In genomic region chr3:68513340-68514119, GRCm38 (mm10) we compare ENCODE assay signal across 9 mouse cellular contexts.
DNase-seq lines count a peak whose midpoint lies in the region; ATAC-seq lines count a peak whose summit lies in the region.
"Had no signal": no experiment of that assay in that cellular context is flagged by ENCODE, and none has a peak within 500 bp of the region (broad histone marks: within the 10 kb centered on the region; RNA-seq: fewer than 3 reads in every experiment).

No protein-coding gene starts in this region.

- H3K4me2 ChIP-seq in embryonic facial prominence, embryonic 14.5 days (ENCODE audit: low read depth, low read length): no peak overlapping the region
- H3K4me2 ChIP-seq in forebrain, embryonic 12.5 days: no peak overlapping the region
- H3K4me2 ChIP-seq in intestine, embryonic 16.5 days (ENCODE audit: low read depth, low read length): no peak overlapping the region
- H3K4me2 ChIP-seq in midbrain, embryonic 14.5 days (ENCODE audit: low read length): no peak overlapping the region

- no peaks in the 10 kb centered on the region for H3K9me3 ChIP-seq in embryonic facial prominence, embryonic 14.5 days (ENCODE audit: control insufficient read depth, low read length)
- H3K9me3 ChIP-seq in embryonic facial prominence, embryonic 10.5 days: no peaks in the 10 kb centered on the region
- no peaks in the 10 kb centered on the region for H3K9me3 ChIP-seq in forebrain, embryonic 12.5 days
- H3K9me3 ChIP-seq in intestine, embryonic 16.5 days (ENCODE audit: control insufficient read depth, low read length): no peaks in the 10 kb centered on the region
- no peaks in the 10 kb centered on the region for H3K9me3 ChIP-seq in midbrain, embryonic 14.5 days (ENCODE audit: control insufficient read depth, low read length)

- WGBS in embryonic facial prominence, embryonic 14.5 days: 65% methylated on average over 7 of the region's 7 CpGs
- 78% methylated on average over 7 of the region's 7 CpGs for WGBS in embryonic facial prominence, embryonic 10.5 days
- WGBS in forebrain, embryonic 12.5 days: 53% methylated on average over 7 of the region's 7 CpGs
- 38% methylated on average over 7 of the region's 7 CpGs for WGBS in intestine, embryonic 16.5 days
- 44% methylated on average over 7 of the region's 7 CpGs for WGBS in midbrain, embryonic 14.5 days

- H3K9ac ChIP-seq in embryonic facial prominence, embryonic 14.5 days (ENCODE audit: low read depth, low read length): no peak overlapping the region
- no peak overlapping the region for H3K9ac ChIP-seq in forebrain, embryonic 12.5 days
- no peak overlapping the region for H3K9ac ChIP-seq in intestine, embryonic 16.5 days (ENCODE audit: low read depth, low read length)
- no peak overlapping the region for H3K9ac ChIP-seq in midbrain, embryonic 14.5 days (replicated peaks; ENCODE audit: low read length)

- no peak overlapping the region for H3K4me3 ChIP-seq in embryonic facial prominence, embryonic 14.5 days (ENCODE audit: low read depth, low read length)
- H3K4me3 ChIP-seq in embryonic facial prominence, embryonic 10.5 days: no peak overlapping the region
- no peak overlapping the region for H3K4me3 ChIP-seq in forebrain, embryonic 12.5 days (replicated peaks)
- H3K4me3 ChIP-seq in intestine, embryonic 16.5 days (ENCODE audit: low read length): no peak overlapping the region
- H3K4me3 ChIP-seq in midbrain, embryonic 14.5 days (replicated peaks; ENCODE audit: low read depth, low read length): no peak overlapping the region

- no peak for ATAC-seq in embryonic facial prominence, embryonic 14.5 days (ENCODE audit: low read depth)
- peak; percentile 63 for ATAC-seq in forebrain, embryonic 12.5 days (ENCODE audit: low FRiP score)
- peak; percentile 82 for ATAC-seq in intestine, embryonic 16.5 days
- peak; percentile 53; the same call in 1 of the 2 replicates for ATAC-seq in midbrain, embryonic 14.5 days (ENCODE audit: low FRiP score, low TSS enrichment)

- no peaks in the 10 kb centered on the region for H3K36me3 ChIP-seq in embryonic facial prominence, embryonic 14.5 days (ENCODE audit: control insufficient read depth, insufficient read depth, low read length)
- no peaks in the 10 kb centered on the region for H3K36me3 ChIP-seq in embryonic facial prominence, embryonic 10.5 days (replicated peaks)
- no peaks in the 10 kb centered on the region for H3K36me3 ChIP-seq in forebrain, embryonic 12.5 days (replicated peaks)
- H3K36me3 ChIP-seq in intestine, embryonic 16.5 days (ENCODE audit: control insufficient read depth, insufficient read depth, low read length): no peaks in the 10 kb centered on the region
- H3K36me3 ChIP-seq in midbrain, embryonic 14.5 days (ENCODE audit: control insufficient read depth, insufficient read depth, low read length): no peaks in the 10 kb centered on the region

- H3K27ac ChIP-seq in embryonic facial prominence, embryonic 14.5 days (replicated peaks; ENCODE audit: low read depth, low read length): no peak overlapping the region
- H3K27ac ChIP-seq in embryonic facial prominence, embryonic 10.5 days (replicated peaks): no peak overlapping the region
- H3K27ac ChIP-seq in forebrain, embryonic 12.5 days: peak overlapping the region; percentile 54; the same call in 1 of the 2 replicates
- peak overlapping the region; percentile 50; the same call in 1 of the 2 replicates for H3K27ac ChIP-seq in intestine, embryonic 16.5 days (ENCODE audit: low read length)
- peak overlapping the region; percentile 10; the same call in 1 of the 2 replicates for H3K27ac ChIP-seq in midbrain, embryonic 14.5 days (replicated peaks; ENCODE audit: low read depth, low read length)

- H3K27me3 ChIP-seq in embryonic facial prominence, embryonic 14.5 days (replicated peaks; ENCODE audit: control insufficient read depth, insufficient read depth, low read length): no peaks in the 10 kb centered on the region
- no peaks in the 10 kb centered on the region for H3K27me3 ChIP-seq in embryonic facial prominence, embryonic 10.5 days (replicated peaks; ENCODE audit: low read depth, poor library complexity, severe bottlenecking)
- H3K27me3 ChIP-seq in forebrain, embryonic 12.5 days: no peaks in the 10 kb centered on the region
- H3K27me3 ChIP-seq in intestine, embryonic 16.5 days (replicated peaks; ENCODE audit: control insufficient read depth, insufficient read depth, low read length): no peaks in the 10 kb centered on the region
- no peaks in the 10 kb centered on the region for H3K27me3 ChIP-seq in midbrain, embryonic 14.5 days (ENCODE audit: control insufficient read depth, insufficient read depth, low read length)

- peaks cover 3% of the 10 kb centered on the region for H3K4me1 ChIP-seq in embryonic facial prominence, embryonic 14.5 days (ENCODE audit: control insufficient read depth, insufficient read depth, low read length)
- H3K4me1 ChIP-seq in embryonic facial prominence, embryonic 10.5 days: 0 out of 2 replicates have a peak, but pooled peaks cover 5% of the 10 kb centered on the region
- peaks cover 25% of the 10 kb centered on the region for H3K4me1 ChIP-seq in forebrain, embryonic 12.5 days
- peaks cover 12% of the 10 kb centered on the region for H3K4me1 ChIP-seq in intestine, embryonic 16.5 days (ENCODE audit: control insufficient read depth, insufficient read depth, low read length)
- H3K4me1 ChIP-seq in midbrain, embryonic 14.5 days (ENCODE audit: control insufficient read depth, insufficient read depth, low read length): peaks cover 3% of the 10 kb centered on the region; the same call in 1 of the 2 replicates

- DNase-seq in embryonic facial prominence, embryonic 14.5 days (ENCODE audit: low spot score): peak; percentile 22
- DNase-seq in embryonic facial prominence, embryonic 10.5 days (ENCODE audit: low spot score): no peak
- DNase-seq in midbrain, embryonic 14.5 days: peak; percentile 65
- DNase-seq in ovary, postnatal 10 days (ENCODE audit: low spot score): no peak
- no peak for DNase-seq in gastrocnemius, adult 18-20 months (ENCODE audit: low spot score)
- DNase-seq in layer of hippocampus, postnatal 14 days (ENCODE audit: low spot score in 2 of 2): no peak
- DNase-seq: lung, postnatal 10 days had no signal

Comparison
In these comparisons a context has a peak if more than half of its experiments do, and no peak if none do; other contexts are left out.
1. DNase-seq: peak in embryonic facial prominence, embryonic 14.5 days (single experiment) and midbrain, embryonic 14.5 days (single experiment); none in embryonic facial prominence, embryonic 10.5 days (single experiment), ovary, postnatal 10 days (single experiment), gastrocnemius, adult 18-20 months (single experiment) and layer of hippocampus, postnatal 14 days (0 of 2).
2. H3K27ac ChIP-seq: peak in forebrain, embryonic 12.5 days (single experiment), intestine, embryonic 16.5 days (single experiment) and midbrain, embryonic 14.5 days (single experiment); none in embryonic facial prominence, embryonic 14.5 days (single experiment) and embryonic facial prominence, embryonic 10.5 days (single experiment).